Mouse (Mus musculus) embryo, embryonic 11.5 days (tissue): Measurements from ENCODE around the gene Mrto4.

ENCODE experiments used
- DNase-seq: peaks from one replicate; pipeline ENCODE4 v3.0.0-alpha.2; 2012; ENCODE audit warnings: low read depth, low spot score

Gene Mrto4

DNA sequence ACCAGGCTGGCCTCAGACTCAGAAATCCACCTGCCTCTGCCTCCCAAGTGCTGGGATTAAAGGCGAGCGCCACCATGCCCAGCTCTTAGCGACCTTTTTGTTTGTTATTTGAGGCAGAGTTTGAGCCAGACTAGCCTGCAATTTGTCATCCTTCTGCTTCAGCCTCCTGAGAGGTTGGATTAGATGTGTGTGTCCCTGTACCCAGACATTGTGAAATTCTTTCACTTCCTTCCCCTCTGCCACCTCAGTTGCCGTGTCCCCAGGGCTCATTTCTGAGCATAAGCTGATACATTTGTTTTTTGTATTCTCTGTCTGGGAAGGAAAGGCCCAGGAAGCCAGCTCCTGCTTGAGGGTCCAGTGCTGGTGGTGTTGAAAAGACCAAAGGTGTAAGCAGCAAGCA lies 11.5 kb downstream of the Mrto4 start:
- no peak for DNase-seq

- no peak for DNase-seq
Observed at GRCm38 (mm10) chr4:139338145-139338544, 14.2 kb downstream of the Mrto4 start.

- peak; percentile 77 for DNase-seq
Observed at GRCm38 (mm10) chr4:139336822-139337483, 15.4 kb downstream of the Mrto4 start.

GRCm38 (mm10) chr4:139335507-139335906 lies 16.9 kb downstream of the Mrto4 start:
- no peak for DNase-seq

DNA sequence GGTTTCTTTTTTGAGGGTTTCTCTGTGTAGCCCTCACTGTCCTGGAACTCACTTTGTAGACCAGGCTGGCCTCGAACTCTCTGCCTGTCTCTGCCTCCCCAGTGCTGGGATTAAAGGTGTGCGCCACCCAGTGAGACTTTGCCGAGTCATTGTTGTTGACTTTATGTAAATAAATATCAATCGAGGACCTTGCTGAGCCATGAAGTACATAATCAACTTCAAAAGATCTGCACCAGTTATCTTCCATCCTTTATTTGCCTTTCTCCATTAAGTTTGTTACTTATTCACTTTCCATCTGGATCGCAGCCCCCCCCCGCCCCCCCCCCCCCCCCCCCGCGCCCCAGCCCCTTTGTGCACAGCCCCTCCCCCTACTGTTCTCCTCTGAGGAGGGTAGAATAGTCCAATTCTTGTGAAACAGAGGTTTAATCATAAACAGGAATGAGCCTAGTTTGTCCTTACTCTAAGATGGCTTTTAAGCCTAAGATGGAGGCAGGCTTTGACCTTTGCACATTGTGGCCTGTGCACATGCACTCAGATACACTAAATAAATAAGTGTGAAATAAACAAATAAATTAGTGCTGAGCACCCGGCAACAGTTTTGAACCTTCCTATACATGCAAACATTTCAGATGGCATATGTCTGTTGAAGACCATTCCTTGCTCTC lies 17.6 kb downstream of the Mrto4 start:
- DNase-seq, result no peak

DNA sequence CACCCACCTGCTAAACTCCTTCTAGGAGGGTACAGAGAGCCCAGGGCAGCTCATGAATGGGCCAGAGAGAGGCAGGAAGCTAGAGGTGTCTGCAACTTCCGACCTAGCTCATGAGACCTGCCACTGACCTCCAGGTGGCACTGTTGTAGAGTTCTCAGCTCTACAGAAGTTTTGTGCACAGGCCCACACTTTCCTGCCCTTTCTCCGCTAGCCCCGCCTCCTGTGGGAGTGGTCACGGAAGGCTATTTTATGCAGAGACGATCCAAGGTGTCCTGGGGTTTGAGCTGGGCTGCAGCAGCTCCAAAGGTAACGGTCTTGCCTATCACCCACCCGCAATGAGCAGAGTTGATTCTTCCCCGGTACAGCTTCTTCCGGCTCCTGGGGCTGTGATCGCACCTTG lies 21.8 kb downstream of the Mrto4 start:
- DNase-seq, result peak; percentile 73

- no peak for DNase-seq
Observed at GRCm38 (mm10) chr4:139319740-139320139, 32.6 kb downstream of the Mrto4 start.

DNA sequence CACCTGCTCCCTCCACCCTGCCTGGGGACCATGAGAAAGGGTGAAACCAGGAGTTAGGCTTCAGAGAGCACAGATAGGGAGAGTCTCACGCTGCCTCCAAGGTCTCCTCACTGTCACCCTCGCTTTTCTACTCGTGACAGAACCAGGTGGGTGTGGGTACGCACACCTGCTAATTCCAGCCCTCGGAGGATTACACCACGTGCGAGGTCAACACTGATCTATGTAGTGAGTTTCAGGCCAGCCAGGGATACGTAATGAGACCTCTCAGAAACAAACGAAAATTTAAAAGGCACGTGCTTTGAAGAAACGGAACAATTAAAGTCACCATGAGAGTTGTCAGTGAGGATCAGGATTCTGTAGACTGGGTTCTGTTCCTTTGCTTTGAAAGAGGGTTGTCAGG lies 33.9 kb downstream of the Mrto4 start:
- DNase-seq, result no peak

- DNase-seq, result no peak
Observed at GRCm38 (mm10) chr4:139312632-139313031, 39.7 kb downstream of the Mrto4 start.

DNA sequence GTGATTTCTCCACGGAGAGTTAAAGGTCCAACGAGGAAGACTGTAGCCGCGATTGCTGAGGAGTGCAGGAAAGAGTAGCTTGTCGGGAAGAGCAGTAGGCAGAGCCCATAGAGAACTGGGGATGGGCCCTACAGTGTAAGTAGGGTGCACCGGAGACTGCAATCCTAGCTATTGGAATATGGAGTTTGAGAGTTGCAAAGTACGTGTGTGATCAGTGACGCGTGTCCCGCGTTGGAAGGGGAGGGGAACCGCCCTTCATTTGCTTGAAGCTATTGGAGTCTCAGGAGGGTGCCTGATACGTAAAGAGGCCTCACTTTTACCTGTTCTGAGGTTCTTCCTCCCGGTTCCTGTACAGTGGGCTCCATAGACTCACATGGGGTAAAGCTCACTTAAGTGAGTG lies 40.7 kb downstream of the Mrto4 start:
- no peak for DNase-seq

DNA sequence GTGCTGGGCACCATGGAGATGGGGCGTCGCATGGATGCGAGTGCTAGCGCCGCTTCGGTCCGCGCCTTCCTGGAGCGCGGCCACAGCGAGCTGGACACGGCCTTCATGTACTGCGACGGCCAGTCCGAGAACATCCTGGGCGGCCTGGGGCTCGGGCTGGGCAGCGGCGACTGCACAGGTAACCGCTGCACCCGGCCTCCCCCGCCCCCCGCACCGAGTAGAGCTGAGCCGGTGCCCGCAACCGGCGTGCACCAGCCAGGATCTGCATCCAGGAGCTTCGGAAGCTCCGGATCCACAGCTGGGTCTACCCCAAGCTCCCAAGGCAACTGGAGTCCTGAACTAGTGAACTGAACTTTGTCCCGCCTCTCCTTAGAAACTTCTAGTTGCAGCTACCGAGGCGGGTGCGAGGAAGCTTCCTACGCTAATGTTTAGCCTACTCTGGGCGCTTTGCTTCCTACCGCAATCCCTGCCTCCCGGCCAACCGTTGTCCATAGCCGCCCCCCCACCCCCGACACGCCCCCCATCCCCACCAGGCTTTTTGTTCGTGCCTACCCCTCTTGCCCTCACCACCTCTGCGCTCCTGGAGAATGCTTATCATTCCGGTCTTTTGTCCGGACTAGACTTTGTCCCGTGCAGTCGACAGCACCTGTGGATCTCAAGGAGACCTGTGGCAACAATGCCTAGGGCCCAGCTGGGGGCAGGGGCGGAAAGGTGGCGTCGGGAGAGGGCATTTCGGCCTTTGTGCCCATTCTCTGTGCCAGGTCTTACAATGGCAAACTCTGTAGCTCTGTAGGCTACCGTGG lies 41.3 kb downstream of the Mrto4 start:
- DNase-seq, result no peak

DNA sequence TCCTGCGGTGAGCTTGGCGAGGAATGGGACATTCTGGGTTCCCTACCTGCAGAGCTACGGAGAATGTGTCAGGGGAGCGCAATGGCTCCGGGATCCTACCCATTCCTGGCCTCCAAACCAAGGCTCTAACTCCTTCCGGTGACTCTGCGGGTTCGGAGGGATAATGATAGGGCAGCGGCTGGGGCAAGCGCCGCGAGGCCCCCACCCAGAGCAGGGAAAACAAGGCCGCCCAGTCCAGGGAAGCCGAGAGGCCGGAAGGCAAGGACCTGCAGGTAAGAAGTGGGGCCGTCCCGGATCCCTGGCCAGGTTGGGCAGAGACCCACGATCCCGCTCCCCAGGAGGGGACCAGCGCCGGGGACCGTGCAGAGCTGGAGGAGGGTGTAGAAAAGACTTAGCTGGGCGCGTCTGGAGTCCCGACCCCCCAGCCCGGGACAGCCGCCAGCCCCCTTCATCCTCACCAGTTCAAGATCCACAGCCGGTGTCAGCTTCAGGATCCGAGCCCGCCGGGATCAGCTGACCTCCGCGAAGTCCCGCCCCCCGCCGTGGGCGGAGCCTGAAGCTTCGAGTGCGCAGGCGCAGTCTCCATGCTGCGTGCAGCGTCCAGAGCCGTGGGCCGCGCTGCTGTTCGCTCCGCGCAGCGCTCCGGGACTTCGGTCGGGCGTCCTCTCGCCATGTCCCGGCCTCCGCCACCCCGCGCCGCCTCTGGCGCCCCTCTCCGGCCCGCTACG lies 42.0 kb downstream of the Mrto4 start, which contains the start of the genes Pqlc2 and Akr7a5:
Gene Pqlc2 (minus strand): TSS at position 538 of the 728 bp plus-strand sequence.
Gene Akr7a5 (plus strand): TSS at position 574 of the 728 bp plus-strand sequence.
- peak; percentile 94 for DNase-seq

DNA sequence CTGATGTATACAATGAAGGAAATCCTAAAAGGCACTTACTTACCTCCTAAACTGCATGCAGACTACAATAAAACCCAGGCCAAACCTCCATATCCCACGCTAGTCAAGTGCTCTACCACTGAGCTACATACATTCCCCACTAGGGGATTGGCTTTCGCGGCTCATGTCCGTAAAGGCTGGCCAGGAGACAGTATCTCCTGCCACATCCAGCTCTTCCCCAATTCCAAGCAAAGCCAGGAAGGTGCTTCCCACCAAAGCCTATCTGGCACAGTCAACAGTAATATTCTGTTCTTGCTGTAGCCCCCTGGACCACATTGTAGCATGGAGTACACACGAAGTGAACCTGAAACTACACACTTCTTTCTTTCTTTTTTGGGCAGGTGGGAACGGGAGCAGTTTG lies 42.7 kb downstream of the Mrto4 start:
- no peak for DNase-seq

- no peak for DNase-seq
Observed at GRCm38 (mm10) chr4:139307916-139308315, 44.5 kb downstream of the Mrto4 start.

DNA sequence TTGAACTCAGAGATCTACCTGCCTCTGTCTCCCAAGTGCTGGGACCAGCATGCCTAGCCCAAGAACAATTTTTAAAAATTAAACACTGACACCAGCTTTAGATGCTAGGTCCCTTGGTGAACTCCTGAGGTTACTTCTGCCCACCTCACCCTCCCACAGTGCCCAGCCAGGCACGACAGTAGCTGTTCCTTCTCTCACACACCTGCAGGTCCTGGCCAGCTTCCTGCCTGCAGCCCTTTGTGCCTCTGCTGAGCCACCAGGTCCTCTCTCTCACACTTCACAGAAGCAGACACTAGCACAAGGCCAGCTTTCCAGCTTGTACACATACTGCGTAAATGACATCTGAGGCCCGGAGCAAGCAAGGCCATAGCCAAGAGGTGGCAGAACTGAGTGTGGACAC lies 46.9 kb downstream of the Mrto4 start:
- no peak for DNase-seq

DNA sequence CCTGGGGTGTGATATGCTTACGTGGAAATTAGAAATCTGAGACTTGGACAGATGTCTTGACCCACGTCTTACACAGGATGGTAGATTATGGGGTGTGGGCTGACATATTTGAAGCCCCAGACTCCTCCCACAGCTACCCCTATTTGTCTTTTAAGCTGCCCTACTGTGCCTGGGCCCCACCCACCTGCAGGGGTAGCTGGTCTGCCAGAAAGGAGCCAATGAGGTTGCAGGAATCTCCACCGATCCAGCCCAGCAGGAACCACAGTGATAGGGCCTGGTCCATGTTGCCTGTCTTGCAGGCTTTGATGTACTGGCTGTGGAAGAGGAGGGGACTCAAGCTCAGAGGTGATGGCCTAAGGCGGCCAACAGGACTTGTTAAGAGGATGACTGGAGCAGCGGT lies 50.1 kb downstream of the Mrto4 start:
- no peak for DNase-seq

DNA sequence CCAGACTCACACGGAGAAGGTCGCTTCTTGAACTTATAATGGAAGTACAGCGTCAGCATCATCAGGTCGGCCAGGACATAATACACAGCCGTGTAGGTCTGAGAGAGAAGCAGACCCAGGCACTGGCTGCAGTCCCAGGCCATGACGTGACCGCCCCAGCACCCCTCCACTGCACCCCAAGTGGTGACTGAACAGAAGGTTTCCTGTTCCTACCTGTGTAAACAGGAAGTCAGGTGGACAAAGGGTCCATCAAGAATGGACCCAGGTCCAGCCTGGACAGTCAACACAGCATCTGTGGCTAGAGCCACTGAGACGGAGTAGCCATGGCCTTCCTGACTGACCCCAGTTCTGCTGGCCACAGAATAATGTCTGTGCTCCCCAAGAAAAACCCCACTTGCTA lies 50.6 kb downstream of the Mrto4 start:
- DNase-seq, result no peak

- DNase-seq, result no peak
Observed at GRCm38 (mm10) chr4:139298671-139299366, 53.6 kb downstream of the Mrto4 start.

DNA sequence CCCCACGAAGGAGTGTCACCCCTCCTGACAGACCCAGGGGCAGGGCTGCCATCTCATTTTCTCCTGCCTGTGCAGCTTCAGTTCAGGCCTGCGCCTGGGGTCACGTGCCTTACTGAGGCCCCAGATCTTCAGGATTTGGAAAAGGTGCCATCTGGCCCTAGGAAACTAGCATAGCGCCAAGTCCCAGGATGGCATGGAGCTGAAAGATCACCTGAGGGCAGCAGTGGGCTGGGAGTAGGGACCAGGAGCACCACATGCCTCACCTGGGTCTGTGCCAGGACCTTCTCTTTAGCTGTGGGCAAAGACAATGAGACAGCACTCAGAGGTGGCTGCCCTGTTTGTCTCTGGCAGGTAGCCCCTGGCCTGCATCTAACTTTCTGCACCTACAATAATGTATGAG lies 54.8 kb downstream of the Mrto4 start:
- no peak for DNase-seq
